In the genomic region with DNA sequence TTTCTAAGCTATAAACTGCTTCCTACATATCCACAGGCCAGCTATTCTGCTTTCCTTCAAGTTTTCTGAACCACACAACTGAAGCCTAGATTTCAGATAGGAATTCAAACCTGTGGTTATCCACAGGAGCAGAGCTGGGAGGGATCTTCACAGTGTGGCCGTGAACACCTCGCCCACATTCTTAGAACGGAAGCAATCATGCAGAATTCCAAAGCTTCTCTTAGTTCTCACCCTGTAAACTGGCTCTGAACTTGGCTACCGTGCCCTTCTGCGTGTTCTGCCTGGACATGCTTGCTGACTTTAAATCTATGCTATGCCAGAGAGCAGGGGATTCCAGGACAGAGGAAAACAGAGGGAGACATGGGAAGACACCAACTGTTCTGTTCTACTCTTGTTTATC, we compare ENCODE assay signal across 23 mouse cellular contexts.
"Had no signal": no experiment of that assay in that cellular context is flagged by ENCODE, and none has a peak within 500 bp of the region (broad histone marks: within the 10 kb centered on the region; RNA-seq: fewer than 3 reads in every experiment).

No protein-coding gene starts in this region.

- H3K27me3 ChIP-seq: heart, embryonic 13.5 days; heart, embryonic 15.5 days; hindbrain, embryonic 13.5 days; hindbrain, embryonic 15.5 days; intestine, embryonic 15.5 days; limb, embryonic 12.5 days; liver, embryonic 13.5 days; liver, embryonic 15.5 days had no signal

- H3K9me3 ChIP-seq: heart, embryonic 13.5 days; heart, embryonic 15.5 days; hindbrain, embryonic 13.5 days; hindbrain, embryonic 15.5 days; intestine, embryonic 15.5 days; limb, embryonic 10.5 days; limb, embryonic 12.5 days; liver, embryonic 13.5 days; liver, embryonic 15.5 days had no signal

- DNase-seq: gastrocnemius, postnatal 14 days; gastrocnemius, postnatal 36 days; heart, adult 18-20 months; kidney, adult 11 months; kidney, adult 8-10 months; kidney, postnatal 10 days; kidney, postnatal 25 days; kidney, postnatal 4 days; liver; liver, embryonic 13.5 days had no signal

- H3K4me2 ChIP-seq: heart, embryonic 11.5 days; heart, embryonic 13.5 days; heart, embryonic 15.5 days; hindbrain, embryonic 13.5 days; hindbrain, embryonic 15.5 days; intestine, embryonic 15.5 days; limb, embryonic 12.5 days; liver, embryonic 11.5 days; liver, embryonic 13.5 days; liver, embryonic 15.5 days had no signal

- H3K9ac ChIP-seq: heart, embryonic 13.5 days; heart, embryonic 15.5 days; hindbrain, embryonic 13.5 days; hindbrain, embryonic 15.5 days; intestine, embryonic 15.5 days; limb, embryonic 12.5 days; liver, embryonic 13.5 days; liver, embryonic 15.5 days had no signal

- ATAC-seq: hindbrain, postnatal 0 days; intestine, embryonic 15.5 days had no signal

- H3K4me1 ChIP-seq: liver, embryonic 13.5 days; liver, embryonic 15.5 days had no signal

- H3K36me3 ChIP-seq: heart, embryonic 13.5 days; heart, embryonic 15.5 days; hindbrain, embryonic 13.5 days; hindbrain, embryonic 15.5 days; intestine, embryonic 15.5 days; limb, embryonic 10.5 days; limb, embryonic 12.5 days; liver, embryonic 13.5 days; liver, embryonic 15.5 days had no signal

- H3K4me3 ChIP-seq: heart, embryonic 13.5 days; heart, embryonic 15.5 days; hindbrain, embryonic 13.5 days; hindbrain, embryonic 15.5 days; intestine, embryonic 15.5 days; layer of hippocampus, adult 2 months; left cerebral cortex, adult 2 months; limb, embryonic 10.5 days; limb, embryonic 12.5 days; liver, embryonic 13.5 days; liver, embryonic 15.5 days had no signal

- H3K27ac ChIP-seq: heart, embryonic 13.5 days; heart, embryonic 15.5 days; hindbrain, embryonic 13.5 days; hindbrain, embryonic 15.5 days; hindbrain, postnatal 0 days; intestine, embryonic 15.5 days; layer of hippocampus, adult 2 months; left cerebral cortex, adult 2 months; limb, embryonic 10.5 days; limb, embryonic 12.5 days; liver, embryonic 13.5 days; liver, embryonic 15.5 days had no signal
